Mouse (Mus musculus) right cerebral cortex, adult 18-20 months (tissue): ENCODE results near the gene Odc1.

Source experiments
- DNase-seq: peaks from one replicate; pipeline ENCODE4 v3.0.0; 2022; ENCODE audit warnings: mixed read lengths

Gene Odc1

DNA sequence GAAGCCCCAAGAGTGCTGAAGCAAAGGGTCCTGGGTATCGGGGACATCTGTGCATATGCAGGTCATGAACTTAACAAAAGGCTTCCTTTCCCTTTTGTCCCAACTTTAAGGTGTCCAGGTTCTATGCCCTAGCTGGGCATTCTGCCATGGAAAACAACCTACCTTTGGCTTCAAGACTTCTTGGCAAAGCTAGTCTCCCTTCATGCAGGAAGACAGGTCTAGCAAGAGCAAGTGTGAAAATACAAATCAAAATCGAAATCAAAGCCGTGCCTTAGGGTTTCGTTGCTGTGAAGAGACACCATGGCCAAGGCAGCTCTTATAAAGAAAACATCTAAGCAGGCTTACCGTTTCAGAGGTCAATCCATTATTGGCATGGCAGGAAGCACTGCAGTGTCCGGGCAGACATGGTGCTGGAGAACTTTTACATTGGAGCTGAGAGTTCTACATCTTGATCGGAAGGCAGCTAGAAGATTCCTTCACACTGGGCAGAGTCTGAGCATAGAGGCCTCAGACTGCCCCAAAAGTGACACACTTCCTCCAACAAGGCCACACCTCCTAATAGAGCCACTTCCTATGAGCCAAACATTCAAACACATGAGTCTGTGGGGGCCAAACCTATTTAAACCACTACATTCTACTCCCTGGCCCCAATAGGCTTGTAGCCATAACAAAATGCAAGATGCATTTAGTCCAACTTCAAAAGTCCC, 44.5 kb downstream of the Odc1 start:
- DNase-seq = no peak

DNA sequence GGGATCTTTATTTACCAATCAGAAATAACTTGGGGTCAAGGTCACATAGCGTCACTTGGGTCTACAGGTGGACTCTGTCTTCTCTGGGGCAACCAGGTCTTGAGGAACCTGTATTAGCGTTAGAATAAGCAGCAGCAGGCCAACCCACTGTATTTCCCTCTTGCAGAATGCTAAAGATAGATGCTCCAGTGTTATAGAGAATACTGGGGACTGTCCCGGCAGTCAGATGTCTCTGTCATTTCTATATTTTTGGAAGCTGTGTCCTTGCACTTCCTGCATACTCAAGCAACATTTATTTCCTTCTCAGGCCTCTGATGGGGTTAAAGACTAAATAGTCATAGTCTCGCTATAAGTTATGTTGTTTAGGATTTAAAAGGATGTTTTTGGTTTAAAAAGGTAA, 46.7 kb downstream of the Odc1 start:
- DNase-seq = no peak

DNA sequence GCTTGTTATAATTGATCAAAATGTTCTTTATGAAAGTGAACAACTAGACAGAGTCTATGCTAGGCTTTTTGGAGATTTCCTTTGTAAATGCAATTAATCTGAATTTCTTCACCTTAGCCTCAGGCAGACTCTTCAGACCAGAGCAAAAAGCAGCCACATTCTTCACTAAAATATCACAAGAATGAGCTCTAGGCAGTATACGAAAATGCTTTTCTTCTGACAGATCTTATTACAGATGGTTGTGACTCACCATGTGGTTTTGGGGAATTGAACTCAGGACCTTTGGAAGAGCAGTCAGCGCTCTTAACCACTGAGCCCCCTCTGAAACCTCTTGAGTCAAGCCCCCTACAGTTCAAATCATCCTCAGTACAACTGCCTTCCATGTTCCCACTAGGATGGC, 49.4 kb downstream of the Odc1 start:
- DNase-seq = no peak

DNA sequence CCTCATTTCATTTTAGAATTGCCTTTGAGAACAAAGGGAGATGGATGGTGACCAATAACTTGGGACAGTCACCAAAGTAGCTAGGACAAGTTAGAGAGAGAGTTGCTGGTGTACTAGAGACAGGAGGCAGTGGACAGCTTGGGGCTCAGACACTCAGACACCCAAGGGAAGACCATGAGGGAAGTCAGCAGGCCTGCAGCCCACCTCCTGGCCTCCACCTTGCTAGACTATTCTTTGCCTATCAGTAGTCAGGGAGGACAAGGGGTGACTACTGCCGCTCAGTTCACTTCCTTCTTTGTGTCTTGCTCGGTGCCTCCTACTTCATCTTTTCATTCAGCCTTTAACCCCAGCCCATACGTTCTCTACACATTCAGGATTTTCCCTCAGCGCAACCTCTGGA, 50.1 kb downstream of the Odc1 start:
- no peak for DNase-seq

DNA sequence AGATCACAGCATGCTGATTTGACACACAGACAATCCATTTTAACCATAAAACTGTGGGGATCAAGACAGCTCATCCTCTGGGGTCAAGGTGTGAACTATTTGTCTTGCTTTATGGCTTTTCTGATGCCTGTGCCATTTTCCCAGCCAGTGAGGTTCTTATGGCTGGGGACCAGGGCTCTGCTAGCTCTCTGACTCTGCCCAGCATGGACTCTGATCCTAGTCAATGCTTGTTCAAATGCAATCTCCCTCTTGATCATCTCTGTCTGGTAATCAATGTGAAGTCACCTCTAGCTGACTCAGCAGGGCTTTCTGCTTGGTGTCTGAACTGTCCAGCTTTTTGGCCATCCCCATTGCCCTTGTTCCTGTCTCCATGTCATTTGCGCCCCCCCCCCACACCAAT, 50.6 kb downstream of the Odc1 start:
- no peak for DNase-seq
